Mouse (Mus musculus): ENCODE results near the gene Zfp629. TPM values are rescaled to one million over a fixed set of nuclear protein-coding genes. Genes with fewer than 3 reads are reported as not detected.

Zfp629 gene
- total RNA-seq, 2 experiments from 2014 or later: 19.7 to 20.6 TPM

DNA sequence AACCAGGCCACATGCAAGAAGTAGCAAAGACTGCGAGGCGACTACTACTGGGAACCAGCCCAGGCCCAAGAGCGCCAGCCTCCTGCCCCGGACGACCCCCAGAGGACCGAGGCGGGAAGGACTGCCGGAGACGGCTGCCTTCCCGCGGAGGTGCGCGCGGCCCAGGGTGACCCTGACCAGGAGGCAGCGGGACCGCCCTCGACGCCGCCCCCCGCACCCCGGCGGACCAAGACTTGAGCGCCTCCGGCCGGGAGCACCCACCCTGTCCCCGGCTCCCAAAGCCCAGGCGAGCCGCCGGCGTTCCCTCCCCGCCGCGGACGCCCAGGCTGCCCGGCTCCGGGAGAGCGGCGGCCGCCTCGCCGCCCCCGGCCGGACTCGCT lies 1.1 kb downstream of the Zfp629 start:
- DNase-seq: peak; percentile 82 to 87

DNA sequence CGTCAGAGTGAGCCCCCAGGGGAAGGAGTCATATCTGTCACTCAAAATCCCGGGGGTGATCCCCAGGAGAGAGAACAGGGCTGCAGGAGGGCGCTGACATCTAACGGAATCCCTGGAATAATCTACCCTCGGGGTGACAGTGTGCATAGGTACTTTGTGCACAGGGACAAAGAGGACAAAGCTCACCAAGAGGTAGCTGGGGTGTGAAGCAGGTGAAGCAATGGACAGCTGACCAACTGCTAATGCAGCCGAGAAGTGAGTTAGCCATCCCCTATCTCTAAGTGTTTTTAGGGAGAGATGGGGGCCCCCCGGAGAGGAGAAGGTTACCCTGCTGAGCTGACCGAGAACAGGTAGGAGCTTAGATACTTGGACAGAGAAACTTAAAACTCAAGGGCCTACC lies 1.5 kb downstream of the Zfp629 start:
- DNase-seq: no peak

DNA sequence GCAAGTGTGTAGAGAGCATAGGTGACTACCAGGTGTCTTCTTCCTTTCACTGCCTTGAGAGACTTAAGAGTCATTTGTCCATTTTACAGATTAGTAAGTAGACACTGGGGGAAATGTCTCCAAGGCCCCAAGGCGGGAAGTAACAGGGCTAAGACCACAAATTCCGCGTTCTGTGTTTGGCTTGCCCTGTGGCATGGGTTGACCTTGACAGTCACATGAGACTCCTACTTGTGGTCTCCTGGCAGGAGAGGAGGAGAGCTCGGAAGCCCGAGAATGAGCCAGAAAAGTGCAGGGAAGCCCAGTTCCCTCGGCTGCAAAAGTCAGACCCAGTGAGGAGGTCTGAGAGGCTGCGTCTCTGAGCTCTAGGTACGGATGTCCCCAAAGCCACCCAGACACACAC lies 2.1 kb downstream of the Zfp629 start:
- DNase-seq: peak in 1 of 2 experiments; percentile 33

DNA sequence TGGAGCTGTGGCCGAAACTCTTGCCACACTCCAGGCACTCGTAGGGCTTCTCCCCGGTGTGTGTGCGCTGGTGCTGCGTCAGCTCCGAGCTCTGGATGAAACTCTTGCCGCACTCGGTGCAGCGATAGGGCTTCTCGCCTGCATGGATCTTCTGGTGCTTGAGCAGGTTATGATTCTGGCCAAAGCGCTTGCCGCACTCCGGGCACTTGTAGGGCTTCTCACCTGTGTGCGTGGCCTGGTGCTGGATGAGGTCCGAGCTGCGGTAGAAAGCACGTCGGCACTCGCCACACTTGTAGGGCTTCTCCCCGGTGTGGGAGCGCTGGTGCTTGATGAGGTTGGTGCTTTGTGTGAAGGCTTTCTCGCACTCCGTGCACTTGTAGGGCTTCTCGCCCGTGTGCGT lies 4.0 kb downstream of the Zfp629 start:
- DNase-seq: no peak

DNA sequence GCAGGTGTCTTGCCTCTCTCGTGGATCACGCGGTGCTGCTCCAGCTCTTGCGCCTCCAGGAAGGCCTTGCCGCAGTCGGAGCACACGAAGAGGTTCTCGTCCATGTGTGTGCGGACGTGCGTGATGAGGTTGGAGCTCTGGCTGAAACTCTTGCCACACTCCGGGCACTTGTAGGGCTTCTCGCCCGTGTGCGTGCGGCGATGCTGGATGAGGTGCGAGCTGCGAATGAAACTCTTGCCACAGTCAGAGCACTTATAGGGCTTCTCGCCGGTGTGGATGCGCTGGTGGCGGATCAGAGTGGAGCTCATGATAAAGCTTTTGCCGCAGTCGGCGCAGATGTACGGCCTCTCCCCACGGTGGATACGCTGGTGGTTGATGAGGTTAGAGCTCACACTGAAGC lies 4.6 kb downstream of the Zfp629 start:
- no peak for DNase-seq

DNA sequence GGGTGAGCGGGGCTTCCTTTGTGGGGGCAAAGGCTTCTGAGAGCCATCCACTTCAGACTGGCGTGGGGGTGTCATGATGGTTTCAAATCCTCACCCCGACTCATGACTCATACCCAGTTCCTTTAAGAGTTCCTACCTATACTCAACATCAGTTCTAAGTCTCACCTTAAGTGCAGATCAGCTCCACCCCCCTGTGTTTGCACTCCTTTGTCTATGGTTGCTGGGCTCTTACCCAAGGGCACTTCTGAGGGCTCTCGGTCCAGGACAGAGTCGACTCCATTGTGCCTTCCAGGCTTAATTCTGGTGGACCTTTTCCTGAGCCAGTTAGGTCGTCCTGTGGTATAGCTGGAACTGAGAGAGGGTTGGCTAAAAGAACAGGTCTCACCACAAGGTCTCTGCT lies 8.4 kb downstream of the Zfp629 start:
- DNase-seq: no peak

DNA sequence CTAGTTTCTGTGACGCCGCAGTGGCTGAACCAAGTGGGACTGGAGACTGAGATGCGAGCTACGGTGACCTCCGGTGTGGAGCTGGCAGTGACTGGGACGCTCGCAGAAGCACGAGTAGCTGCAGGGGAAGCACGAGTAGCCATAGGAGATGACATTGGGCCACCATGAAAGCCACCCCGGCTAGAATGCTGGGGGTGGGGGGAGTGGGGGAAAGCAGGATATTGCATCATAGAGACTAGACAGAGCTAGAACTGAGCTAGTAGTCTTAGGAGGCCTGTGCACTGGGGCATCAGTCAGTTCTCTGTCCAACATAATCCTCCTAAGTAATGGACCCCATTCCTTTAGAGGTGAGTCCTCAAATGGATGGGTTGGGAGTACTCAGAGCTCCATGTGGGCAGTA lies 11.3 kb downstream of the Zfp629 start:
- DNase-seq: no peak

DNA sequence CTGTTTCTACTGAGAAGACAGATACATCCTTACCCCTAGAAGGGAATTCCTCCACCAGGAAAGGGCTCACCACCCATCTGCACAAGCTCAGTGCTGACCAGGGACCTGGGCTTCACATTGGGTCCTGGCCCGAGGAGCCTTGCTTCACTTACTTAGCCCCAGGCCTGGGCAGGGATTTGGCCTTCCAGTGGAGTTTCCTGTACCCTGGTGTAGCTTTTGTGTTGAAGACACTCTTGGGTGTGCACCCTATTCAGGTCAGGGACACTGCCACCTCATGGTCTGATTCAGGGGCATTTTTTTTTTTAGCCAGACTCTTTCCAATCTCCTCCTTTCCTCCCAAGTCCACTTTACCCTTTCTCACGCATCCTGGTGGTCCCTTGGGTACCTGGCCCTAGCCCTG lies 12.7 kb downstream of the Zfp629 start:
- peak; percentile 35 to 39 for DNase-seq

DNA sequence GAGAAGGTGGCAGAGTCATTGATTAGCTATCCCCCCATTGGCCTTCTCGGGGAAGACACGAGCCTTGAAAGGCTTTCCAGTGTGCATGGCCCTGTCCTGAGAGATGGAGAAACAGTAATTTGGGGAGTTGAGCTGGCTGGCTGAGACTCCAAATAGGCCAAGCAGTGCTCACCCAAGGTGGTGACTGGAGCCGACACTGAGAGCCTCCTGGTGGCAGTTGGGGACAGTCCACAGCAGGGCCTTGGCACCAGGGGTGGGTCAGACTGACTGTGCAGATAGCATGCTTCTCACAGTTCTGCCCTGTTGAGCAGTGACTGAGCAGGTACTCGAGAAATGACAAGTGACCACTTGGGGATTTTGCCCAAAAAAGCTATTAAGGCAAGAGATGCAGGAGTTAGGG lies 13.9 kb downstream of the Zfp629 start:
- no peak for DNase-seq

DNA sequence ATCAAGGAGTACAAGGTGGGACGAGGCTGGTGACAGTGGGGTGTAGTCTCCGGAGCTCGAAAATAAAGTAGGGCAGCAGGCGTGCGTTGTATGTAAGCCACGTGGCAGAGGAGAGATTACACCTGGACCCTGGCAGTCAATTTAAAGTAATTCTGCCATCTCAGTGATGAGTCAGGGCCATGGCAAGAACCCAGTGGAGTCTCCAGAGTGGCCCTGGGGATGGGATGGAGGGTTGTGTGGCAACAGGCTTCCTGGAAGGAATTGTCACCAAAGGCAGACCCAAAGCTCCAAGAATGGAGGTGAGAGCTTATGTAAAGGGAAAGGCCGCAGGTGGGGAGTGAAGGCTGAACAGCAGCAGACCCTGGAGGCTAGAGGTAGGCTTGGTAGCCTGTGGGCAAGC lies 15.0 kb downstream of the Zfp629 start:
- peak in 1 of 2 experiments; percentile 48 for DNase-seq

DNA sequence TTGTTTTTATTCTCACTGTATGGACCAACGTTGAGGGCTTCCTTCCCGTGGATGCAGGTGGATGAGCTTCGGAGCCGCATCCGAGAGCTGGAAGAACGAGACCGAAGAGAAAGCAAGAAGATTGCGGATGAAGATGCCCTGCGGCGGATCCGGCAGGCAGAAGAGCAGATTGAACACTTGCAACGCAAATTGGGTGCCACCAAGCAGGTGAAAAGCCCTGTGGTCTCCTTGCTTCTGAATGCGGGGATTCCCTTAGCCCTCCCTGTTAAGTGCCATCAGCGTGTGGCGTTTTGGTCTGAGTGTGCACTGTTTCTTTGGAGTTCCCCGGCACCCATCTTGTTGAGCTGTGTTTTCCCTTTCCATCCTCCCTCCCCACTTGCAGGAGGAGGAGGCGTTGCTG lies 18.9 kb downstream of the Zfp629 start:
- no peak for DNase-seq

DNA sequence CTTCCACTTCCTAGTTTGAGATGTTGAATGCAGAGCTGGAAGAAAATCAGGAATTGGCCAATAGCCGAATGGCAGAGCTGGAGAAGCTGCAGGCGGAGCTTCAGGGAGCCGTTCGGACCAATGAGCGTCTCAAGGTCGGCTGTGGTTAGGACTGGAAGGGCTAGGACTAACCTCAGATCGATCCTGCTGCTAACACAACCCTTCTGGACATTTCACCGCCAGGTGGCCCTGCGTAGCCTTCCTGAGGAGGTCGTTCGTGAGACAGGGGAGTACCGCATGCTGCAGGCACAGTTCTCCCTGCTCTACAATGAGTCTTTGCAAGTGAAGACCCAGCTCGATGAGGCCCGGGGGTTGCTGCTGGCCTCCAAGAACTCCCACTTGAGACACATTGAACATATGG lies 23.0 kb downstream of the Zfp629 start:
- DNase-seq: peak in 1 of 2 experiments; percentile 42

DNA sequence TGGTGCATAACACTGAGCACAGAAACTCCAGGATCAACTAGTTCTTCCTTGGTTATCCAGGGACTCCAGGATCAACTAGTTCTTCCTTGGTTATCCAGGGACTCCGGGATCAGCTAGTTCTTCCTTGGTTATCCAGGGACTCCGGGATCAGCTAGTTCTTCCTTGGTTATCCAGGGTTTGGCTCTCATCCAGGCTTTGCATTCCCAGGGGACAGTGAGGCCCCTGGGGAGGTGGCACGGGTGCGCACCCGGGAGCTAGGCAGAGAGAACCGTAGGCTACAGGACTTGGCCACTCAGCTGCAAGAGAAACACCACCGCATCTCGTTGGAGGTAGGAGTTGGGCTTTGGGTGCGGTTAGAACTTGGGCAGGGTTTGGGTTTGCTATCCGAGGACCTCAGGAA lies 24.5 kb downstream of the Zfp629 start:
- DNase-seq: no peak

DNA sequence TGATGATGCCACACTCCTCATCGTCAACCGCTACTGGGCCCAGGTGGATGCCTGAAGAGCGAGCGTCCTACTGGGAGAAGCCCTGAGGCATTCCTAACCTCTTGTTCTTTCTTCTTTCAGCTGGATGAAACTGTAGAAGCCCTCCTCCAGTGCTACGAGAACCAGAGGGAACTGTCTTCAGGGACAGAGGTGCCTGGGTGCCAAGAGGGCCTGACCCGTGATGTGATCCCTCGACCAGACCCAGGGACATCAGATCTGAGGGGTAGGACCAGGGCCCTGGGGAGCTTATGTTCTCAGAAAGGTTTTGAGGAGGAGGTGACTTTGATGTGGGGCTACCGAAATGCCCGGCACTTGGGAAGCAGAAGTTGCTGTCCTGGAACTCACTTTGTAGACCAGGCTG lies 26.0 kb downstream of the Zfp629 start:
- DNase-seq: no peak

DNA sequence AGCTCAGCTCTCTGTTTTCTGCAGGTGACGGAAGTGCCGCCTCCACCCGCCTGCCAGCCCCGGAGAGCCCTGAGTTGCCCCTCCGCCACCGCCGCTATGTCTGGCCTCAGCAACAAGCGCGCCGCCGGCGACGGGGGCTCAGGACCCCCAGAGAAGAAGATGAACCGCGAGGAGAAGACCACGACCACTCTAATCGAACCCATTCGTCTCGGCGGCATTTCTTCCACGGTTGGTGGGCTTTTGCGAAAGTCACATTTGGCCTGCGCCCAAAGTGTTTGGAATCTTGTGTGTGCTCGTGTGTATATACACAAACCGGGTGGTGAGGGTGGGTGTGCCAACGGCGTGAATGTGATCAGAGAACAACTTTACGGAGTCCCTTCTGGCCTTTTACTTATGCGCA lies 26.7 kb downstream of the Zfp629 start:
- no peak for DNase-seq

DNA sequence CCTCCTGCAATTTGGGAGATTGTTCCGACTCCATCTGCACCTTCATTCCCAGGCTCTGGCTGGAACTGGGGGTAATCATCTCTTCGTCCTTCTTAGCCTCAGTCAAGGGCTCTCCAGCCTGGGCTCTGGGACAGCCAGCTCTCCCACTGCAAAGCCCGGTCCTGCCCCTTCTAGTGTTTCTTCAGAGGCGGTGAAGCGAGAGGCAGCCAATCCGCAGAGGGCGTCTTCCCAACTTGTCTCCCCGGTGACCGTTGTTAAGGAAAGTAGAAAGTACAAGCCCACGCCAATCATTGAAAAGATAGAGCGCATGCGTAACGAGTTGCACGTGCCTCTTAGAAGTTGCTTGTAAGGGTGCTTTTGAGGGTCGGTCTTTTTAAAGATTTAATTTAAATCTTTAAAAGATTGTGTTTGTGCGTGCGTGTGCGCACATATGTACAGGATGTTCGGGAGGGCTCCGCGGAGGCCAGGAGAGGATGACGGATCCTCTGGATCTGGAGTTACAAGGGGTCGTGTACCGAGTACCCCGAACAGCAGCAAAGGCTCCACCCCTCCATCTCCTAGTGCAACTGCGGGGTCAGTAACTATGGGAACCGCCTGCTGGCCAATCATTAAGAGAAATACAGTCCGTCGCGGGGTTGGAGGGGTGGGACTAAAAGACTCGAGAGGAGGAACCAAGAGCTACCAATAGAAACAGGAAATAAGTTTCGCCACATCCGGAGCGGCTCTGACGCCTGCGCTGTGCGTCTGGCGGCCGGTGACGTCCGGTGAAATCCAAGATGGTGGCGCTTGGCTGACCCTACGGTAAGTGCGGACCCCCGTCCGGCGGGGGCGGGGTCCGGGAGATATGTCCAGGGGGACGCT lies 27.4 kb downstream of the Zfp629 start, which contains the start of the genes Ccdc189 and Rnf40:
Ccdc189 (minus strand) TSS at position 585 of the 861 bp plus-strand sequence.
Rnf40 (plus strand) TSS at position 757 of the 861 bp plus-strand sequence.
- DNase-seq: peak; percentile 95 to 96

DNA sequence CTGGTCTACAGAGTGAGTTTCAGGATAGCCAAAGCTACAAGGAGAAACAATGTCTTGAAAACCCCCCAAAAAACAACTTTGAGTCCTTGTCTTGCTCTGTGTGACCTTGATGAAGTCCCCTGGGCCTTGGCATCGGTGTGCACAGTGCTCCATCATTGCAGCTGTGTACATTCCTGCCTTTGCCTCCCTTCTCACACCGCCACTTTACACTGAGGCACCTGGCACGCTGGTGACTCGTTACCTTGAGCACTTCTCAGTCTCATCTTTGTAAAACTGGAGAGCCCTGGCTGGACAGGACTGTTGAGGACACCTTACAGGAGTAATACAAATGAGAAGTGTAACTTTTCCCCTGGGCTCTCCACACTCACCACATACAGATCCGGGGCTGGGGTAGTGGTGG lies 28.4 kb downstream of the Zfp629 start:
- no peak for DNase-seq

DNA sequence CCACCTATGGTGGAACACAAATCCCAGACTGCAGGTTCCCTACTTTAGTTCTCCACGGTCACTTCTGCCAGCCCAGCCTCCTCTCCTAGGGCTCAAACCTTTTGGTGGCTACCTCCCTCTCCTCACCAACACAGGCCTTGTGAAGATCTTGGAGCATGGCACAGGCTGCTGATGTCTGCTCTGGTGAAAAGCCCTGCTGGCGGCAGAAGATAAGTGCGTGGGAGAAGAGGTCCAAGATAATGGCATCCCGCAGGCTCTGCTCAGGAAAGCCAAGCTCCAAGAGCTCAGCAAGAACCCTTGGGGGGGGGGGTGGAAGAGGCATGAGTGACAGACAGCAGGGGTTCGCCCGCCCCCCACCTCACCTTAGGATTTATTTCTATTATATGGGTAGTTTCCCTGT lies 29.4 kb downstream of the Zfp629 start:
- DNase-seq: no peak

DNA sequence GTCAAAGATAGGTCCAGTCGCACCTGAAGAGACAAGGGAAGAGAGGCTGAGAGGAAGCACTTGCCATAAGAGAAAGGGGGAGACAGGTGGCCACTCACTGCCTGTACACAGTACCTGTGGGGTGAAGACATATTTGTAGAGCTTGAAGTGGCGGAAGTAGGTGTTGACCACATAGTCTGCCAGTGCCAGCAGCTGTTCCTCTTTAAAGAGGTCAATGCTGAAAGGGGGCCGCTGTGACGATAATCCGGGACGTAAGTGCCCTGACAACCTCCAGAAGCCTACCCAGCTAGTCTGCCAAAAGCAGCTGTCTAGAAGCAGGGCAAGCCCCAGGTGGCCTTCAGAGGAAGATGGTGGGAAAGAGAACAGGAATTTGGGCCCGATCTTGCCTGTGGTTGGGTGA lies 30.6 kb downstream of the Zfp629 start:
- no peak for DNase-seq

DNA sequence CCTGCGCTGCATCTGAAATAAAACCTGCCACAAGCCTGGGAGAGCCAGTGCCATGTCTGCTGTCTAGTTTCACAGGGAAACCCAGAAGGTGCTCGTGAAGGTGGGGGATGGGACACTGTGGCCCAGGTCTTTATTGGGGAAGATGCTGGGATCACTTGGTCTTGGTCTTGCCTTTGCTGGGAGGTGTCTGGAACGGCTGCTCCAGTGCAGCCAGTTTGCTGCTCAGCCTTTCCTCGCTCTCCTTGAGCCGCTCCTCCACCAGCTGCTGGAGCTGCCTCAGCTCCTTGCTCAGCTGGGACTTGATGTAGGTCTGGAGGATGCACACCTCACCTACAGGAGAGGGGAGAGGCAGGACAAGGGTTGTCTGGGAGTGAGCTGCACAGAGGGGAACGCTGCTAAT lies 32.3 kb downstream of the Zfp629 start:
- DNase-seq: no peak

DNA sequence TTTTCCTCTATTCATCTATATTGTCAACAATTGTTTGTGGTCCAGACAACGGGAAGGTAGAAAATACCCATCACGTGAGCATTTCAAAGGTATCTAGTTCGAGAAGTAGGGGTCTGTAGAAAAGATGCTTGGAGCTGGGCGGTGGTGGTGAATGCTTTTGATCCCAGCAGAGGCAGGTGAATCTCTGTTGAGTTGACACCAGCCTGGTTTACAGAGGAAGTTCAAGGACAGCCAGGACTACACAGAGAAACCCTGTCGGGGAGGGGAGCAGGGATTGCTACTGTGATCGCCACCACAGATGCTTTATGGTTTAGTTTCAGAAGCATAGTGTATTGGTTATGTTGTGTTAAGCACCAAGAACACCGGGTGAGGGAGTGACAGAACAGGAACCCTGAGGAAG lies 41.5 kb downstream of the Zfp629 start:
- DNase-seq: no peak

DNA sequence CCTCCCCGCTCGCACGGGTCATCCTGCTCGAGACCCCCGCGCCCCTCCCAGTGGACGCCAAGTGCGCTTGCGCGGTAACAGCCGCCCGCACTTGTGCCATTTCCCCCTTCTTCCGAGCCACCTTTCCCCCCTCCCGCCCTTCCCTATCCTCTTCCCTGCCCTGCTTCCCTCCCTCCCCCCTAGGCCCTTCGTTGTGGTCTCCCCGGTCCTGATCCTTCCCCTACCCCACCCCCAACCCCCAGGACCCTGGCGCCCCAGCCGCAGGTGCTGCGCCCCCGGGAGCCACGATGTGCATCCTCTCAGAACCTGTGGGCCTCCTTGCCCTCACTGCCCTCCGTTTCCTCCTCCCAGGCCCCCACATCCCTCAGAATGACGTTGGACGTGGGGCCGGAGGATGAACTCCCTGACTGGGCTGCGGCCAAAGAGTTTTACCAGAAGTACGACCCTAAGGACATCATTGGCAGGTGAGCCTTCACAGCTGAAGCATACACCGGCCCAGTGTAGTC lies 42.0 kb downstream of the Zfp629 start:
- DNase-seq: no peak

DNA sequence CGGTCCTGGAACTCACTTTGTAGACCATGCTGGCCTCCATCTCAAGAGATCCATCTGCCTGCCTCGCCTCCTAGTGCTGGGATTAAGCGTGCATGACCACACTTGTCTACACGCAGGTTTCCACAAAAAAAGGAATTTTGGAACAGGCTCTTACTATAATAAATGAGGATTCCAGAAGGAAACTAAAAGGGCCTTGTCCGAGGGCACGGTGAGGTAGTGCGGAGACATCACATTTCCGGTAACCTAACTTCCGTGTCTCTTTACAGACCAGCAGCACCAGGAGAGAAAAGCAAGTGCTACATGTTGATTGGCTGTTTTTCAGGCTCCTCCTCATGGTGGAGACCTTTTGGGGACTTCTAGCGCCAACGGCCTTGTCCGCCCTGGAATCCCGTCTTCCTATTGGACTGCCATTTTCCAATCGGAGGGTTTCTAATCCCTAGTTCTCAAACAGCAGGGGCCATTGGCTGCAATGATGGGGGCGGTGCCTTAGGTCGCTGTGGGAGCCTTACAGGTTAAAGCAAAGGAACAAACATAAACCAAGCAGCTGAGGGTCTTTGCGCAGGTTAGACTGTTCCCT lies 42.6 kb downstream of the Zfp629 start, which contains the start of gene Phkg2:
Phkg2 (plus strand) TSS at position 446 of the 577 bp plus-strand sequence.
- DNase-seq: peak; percentile 93 to 94

Measured in adrenal gland, postnatal 36 days (tissue).